Mouse (Mus musculus): ENCODE results near the gene Otp.
A peak's percentile ranks its signal among the peaks of the same experiment; 100 is the strongest.

Otp gene

DNA sequence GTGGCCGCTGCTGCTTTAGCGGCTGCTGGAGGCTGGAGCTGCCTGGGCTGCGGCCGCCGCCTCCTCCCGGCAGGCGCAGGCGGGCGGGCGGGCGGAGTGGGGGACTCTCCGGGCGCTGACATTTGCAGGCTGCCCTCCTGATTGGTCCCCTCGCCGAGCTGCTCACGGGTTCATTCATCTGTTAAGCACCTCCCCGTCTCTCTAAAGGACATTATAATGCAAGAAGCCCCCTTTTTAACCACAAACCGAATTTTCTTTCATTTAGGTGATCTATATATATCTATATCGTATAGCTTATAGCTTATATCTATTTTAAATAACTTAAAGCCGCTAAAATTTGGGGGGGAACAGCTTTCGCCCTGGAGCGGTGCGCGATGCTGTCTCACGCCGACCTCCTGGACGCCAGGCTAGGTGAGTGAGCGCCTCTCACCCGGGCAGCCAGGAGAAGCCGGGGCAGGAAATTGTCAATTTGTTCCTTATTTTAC is at the start of gene Otp:
Otp (plus strand) TSS at position 207 of the 485 bp plus-strand sequence.
- DNase-seq (ENCODE audit: low read depth) = no peak

DNA sequence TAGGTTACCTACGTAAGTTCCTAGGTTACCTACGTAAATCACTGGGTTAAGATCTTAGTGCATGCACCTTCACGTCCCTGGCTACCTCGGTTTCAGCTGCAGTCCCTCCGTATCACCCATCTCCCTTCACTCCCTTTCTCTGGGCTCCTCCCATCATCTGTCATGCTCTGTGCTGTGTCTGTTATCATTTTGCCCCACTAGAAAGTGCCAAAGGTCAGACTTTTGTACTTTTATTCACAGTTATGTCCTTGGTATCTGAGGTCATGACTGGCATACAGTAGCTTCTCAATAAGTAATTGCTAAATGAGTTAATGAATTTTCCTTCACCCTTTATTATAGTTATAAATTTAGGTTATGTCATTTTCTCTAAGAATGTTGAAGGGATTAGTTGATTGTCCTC is 49.0 kb upstream of the Otp start:
- no peak for DNase-seq (ENCODE audit: low read depth)

DNA sequence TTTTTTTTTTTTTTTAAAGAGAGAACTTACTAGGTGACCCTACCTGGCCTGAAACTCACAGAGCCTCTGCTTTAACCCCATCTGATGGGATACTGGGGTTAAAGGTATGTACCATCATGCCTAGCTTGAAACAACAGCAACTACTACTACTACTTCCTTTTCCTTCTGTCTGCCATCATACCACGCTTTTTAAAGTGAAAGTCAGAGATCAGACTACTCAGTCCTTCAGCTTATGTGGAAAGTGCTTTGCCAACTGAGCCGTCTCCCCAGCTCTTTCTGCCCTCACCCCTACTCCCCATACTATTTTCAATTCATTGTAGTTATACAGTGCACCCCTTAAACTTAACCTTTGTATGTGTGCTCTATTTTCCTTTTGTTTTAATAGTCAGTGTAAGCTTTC is 48.4 kb upstream of the Otp start:
- DNase-seq (ENCODE audit: low read depth) = no peak

DNA sequence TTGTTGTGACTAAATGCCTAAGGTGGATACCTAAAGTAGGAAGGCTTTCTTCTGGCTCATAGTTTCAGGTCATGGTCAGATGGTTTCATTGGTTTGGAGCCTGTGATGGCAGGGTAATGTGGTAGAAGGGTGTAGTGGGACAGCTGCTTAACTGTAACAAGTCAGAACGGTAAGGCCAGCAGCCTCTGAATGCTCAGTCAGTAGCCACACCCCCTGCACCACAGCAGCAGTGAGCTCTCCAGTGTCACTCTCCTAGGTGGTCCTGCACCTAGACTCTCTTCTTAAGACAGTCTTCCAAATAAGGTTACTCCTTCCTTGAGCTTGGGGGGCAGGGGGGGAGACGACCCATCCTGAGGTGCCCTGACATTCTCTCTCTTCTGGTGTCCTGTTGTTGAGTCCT is 47.6 kb upstream of the Otp start:
- no peak for DNase-seq (ENCODE audit: low read depth)

DNA sequence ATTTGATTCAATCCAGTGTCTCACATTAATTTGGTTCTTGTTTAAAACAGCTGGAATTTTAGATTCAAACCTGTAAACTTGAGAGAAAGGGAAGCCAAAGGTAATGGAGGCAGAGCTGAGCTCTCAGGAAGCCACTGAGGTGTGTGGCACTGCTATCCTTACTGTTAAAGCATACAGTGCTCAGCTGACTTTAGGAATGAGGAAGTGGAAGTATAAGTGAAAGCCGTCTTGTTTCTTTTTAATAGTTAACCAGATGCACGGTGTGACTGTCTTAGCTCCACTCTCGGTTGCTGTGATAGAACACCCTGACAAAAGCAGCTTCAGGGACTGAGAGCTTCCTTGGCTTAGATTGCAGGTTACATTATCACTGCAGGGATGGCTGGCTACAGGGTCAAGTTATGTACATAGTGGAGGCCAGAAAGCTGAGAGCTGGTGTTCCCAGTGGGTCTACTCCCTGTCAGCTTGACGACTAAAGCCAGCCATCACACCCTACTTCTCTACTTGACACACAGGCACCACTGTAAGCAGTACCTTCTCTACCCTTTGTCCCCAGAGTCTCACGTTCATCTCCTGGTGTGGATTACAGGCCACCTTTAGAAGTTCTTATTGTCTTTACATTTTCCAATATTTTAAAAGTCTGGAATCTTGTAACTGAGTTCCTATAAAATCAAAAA is 37.2 kb upstream of the Otp start:
- no peak for DNase-seq (ENCODE audit: low read depth)

DNA sequence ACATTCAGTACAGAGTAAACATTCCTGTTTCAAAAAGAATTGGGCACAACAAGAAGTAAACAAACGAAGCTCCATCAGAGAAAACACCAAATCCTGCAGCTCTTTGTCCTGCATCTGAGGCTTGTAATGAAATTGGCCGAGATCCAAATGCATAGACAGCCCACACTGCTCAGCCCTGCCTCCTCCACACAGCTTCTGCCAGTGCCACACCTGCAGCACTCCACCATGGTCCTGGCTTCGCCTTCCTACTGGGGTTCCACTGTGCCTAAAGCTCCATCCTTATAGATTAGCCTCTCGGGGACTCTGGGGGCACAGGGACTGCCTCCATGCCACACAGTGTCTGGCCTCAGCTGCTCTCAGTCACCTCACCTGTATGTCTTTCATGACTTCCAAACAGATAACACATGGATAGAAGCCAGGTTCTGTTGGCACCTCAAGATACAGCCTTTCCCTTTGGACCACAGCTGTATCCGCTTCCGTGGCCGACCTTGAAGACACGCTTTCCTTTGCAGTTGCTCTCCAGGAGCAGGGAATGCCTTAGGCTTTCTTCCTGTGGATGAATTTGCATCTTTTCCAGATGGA is 36.6 kb upstream of the Otp start:
- DNase-seq (ENCODE audit: low read depth) = no peak

DNA sequence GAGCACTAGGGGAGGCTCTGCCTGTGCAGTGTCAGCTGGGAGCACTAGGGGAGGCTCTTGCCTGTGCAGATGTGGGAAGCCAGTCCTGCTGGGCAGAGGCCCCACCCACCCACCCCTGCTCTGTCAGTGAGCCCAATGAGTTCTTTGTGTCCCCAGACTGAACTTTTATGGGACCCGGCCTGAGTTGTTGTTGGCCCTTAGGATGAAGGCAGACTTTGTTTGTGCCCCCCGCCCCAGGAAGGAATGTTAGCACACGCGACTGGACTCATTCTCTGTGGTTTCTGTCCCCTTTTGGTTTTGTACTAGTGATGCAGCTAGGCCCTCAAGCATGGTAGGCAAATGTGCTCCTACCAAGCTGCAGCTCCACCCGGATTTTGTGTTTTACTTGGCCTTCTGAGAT is 32.2 kb upstream of the Otp start:
- DNase-seq (ENCODE audit: low read depth) = no peak

DNA sequence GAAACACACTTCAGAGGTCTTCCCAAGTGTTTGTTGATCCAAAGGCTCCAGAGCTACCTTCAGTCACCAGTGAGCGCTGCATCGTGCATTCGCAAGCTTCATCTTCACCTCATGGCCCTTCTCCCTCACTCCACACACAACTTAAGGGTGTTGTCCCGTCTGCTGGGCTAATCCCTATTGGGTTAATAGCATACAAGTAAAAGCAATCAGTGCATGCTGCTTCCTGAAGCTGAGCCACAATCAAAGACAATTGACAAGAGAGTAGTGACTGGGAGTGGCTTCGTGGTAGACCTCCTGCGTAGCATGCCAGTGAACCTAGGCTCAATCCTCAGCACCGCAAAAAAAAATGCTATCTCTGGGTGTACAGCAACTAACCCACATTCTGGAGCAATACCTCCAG is 27.5 kb upstream of the Otp start:
- DNase-seq (ENCODE audit: low read depth) = no peak

DNA sequence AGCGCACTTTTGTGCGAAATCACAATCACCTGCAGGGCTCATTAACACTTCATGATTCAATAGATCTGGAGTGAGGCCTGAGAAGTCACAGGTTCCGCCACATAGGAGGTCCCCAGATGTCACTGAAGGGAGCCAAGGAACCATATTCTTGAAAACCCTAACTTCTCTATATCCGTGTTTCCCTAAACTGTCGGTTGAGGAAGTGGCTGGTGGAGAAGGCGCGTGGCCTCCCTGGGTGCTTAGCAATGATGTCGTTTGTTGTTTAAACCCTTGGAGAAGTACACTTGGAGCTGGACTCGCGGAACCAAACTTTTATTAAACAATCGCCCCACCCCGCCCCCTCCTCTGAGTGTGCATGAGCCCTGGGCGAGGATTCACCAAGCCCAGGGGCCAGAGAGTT is 26.1 kb upstream of the Otp start:
- DNase-seq (ENCODE audit: low read depth) = no peak

GRCm38 (mm10) chr13:94858016-94858575 is 17.3 kb upstream of the Otp start:
- no peak for DNase-seq (ENCODE audit: low read depth)

- peak; percentile 92 for DNase-seq (ENCODE audit: low read depth)
Measured at GRCm38 (mm10) chr13:94859256-94859655, 16.1 kb upstream of the Otp start.

DNA sequence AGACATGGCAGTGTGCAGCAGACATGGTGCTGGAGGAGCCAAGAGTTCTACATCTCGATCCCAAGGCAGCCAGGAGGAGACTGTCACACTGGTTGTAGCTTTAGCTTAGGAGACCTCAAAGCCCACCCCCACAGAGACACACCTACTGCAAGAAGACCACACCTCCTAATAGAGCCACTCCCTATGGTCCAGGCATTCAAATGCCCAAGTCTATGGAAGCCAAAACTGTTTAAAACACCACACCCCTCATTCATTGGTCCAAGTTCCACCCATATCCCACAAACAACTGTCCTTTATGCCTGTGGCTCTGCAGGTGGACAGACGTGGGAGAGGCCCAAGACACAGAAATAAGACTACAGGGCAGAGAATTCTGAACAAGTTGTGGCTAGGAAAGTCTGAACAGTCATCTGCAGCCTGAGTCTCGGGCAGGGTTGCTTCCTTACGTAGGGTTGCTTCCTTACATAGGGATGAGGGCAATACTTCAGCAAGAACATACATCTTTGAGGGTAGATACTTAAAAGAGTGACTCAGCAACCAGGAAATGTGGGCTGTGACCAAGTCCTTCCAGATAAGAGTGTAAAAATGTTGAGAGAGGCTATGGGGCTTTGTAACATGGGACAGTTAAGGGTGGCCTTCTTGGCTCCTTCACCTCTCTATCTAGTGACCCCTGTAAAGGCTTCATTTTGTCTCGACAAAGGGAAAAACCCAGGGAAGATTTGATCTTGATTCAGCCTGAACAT is 12.7 kb upstream of the Otp start:
- peak; percentile 90 for DNase-seq (ENCODE audit: low read depth)

- DNase-seq (ENCODE audit: low read depth) = no peak
Measured at GRCm38 (mm10) chr13:94866906-94867305, 8.5 kb upstream of the Otp start.

GRCm38 (mm10) chr13:94867772-94868171 is 7.6 kb upstream of the Otp start:
- no peak for DNase-seq (ENCODE audit: low read depth)

DNA sequence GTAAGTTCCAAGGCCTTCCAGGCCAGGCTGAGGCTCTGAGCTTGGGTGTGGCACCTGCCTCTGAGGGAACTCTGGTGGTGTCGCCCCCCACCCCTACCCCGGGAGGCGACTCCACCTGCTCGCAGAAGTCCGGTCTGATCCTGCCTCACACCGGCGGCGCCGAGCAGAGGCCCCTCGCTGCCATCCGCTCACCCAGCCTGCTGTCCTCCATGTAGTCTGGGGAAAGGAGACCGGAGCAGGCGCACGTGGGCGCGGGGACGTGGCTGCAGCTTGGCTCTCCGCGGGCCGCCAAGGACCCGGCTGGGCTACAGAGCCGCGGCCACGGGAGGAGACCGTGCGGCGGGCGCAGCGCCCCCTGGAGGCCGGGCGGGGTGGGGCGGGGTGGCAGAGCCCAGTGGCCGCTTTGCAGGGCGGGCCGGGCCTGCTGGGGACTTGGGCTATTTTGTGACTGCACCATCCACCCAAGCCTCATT is 6.9 kb upstream of the Otp start:
- no peak for DNase-seq (ENCODE audit: low read depth)

- no peak for DNase-seq (ENCODE audit: low read depth)
Measured at GRCm38 (mm10) chr13:94869541-94869940, 5.9 kb upstream of the Otp start.

GRCm38 (mm10) chr13:94870071-94870460 is 5.3 kb upstream of the Otp start:
- peak; percentile 28 for DNase-seq (ENCODE audit: low read depth)

- DNase-seq (ENCODE audit: low read depth) = no peak
Measured at GRCm38 (mm10) chr13:94870461-94871186, 4.8 kb upstream of the Otp start.

DNA sequence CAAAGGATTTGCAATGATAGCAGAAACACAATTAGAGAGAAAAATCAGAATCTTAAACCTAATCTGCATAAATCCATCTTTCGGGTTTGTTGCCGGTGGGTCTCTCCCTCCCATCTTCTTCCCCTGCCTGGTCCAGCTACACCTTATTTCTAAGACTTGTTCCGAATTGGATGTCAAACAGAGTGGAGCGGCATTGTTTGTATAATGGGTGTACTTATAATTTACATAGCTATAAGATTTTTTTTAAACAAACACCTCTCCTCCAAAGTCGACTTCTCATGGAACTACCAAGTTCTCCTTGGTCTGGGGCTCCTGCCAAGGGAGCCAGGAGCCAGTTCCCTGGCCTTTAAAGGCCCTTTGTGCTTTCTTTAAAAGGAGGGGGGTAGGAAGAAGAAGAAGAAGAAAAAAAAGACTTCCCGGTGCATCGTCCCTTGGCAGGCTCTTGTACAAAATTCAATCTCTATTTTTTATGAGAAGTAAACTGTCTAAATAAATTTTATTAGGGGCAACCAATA is 3.5 kb upstream of the Otp start:
- no peak for DNase-seq (ENCODE audit: low read depth)

DNA sequence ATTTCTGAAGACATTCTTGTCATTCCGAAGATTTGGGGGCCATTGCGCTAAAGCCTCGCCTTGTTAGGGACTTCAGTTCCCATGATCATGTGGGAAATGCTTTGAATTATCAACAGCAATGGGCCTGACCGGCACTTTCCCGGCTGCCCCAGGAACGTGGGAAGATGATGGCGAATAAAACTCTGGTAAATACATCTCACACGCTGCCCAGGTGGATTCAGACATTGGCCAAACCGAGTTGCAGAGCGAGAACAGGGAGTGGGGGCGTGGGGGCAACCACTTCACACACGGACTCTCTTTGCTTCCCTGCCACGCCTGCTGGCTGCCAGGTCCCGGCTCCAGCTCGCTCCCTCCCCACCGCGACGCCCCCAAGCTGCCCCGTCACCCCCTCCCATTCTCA is 3.0 kb upstream of the Otp start:
- no peak for DNase-seq (ENCODE audit: low read depth)

DNA sequence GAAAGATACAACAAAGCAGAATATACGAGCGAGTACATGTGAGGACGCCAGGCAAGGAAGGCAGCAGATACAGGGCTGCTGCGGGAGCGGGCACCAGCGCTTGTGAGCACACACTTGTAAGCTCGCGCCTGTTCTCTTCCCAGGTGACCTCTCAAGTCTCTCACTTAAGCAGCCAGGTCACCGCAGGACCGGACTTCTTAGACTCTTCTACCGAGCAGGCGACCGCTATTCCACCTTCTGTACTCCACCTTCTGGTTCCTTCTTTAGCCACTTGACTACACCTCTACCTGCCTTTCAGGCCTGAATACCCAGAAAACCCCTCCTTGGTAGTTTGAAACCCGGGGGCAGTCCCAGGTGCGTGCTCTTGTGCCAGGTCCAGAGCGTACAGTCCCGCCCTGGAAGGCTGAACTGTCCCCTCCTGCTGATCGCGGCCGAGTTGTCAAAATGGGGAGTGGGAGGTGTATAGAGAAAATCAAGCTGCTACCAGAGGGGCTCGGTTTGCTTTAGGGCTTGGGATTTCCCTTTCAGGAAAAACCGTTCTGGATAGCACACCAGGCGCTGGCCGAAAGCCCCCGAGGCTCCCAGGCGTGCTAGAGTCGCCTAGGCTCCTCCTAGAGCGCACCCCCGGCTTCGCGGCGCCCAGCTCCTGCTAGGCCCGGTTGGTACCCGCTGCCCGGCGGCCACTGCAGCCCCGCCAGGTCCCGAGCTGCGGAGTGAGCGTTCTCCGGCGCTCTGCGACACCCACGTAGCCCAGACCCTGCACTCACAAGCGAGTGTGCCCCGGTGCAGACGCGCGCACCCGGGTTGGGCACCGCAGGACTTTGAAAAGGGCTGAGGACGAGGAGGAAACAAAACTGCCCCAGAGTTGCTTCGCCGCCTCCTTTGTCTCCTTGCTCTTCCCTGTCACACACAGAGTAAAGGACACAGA is 2.0 kb upstream of the Otp start:
- DNase-seq (ENCODE audit: low read depth) = no peak
